Mouse (Mus musculus): ENCODE data around the gene Tbck. TPM values are rescaled to one million over a fixed set of nuclear protein-coding genes. Genes with fewer than 3 reads are reported as not detected.

Gene Tbck
- polyA plus RNA-seq, 1 experiment from 2014 or later: 21.6 TPM

GRCm38 (mm10) chr3:132677494-132677893, 6.5 kb upstream of the Tbck start:
- peaks cover 33% of the 10 kb centered on the region for H3K36me3 ChIP-seq (ENCODE audit: control insufficient read depth, insufficient read depth, low read length)
- peaks cover 3% of the 10 kb centered on the region; the same call in 1 of the 2 replicates for H3K4me1 ChIP-seq (ENCODE audit: control insufficient read depth, insufficient read depth, low read length)
- H3K27me3 ChIP-seq (ENCODE audit: control insufficient read depth, insufficient read depth, low read length): no peaks in the 10 kb centered on the region
- no peak overlapping the region for H3K27ac ChIP-seq (ENCODE audit: low read depth, low read length)
- ATAC-seq (ENCODE audit: low FRiP score, low TSS enrichment): no peak
- WGBS: 81% methylated on average over 2 of the region's 2 CpGs
- no peak overlapping the region for H3K9ac ChIP-seq (ENCODE audit: low read depth, low read length)
- no peaks in the 10 kb centered on the region for H3K9me3 ChIP-seq (ENCODE audit: control insufficient read depth, low read length)
- H3K4me3 ChIP-seq (ENCODE audit: low read length): no peak overlapping the region
- H3K4me2 ChIP-seq (replicated peaks; ENCODE audit: low read depth, low read length): no peak overlapping the region

- Histone ChIP-seq H3K9me3 (ENCODE audit: control insufficient read depth, low read length) (no peaks in the 10 kb centered on the region), H3K4me3 (ENCODE audit: low read length) (peak within 1 kb of the TSS; percentile 76), H3K4me1 (ENCODE audit: control insufficient read depth, insufficient read depth, low read length) (peaks cover 16% of the 10 kb centered on the region; the same call in 1 of the 2 replicates), H3K36me3 (ENCODE audit: control insufficient read depth, insufficient read depth, low read length) (peaks cover 7% of the 10 kb centered on the region; the same call in 1 of the 2 replicates), H3K9ac (ENCODE audit: low read depth, low read length) (peak within 1 kb of the TSS; percentile 80), H3K27ac (ENCODE audit: low read depth, low read length) (peak within 1 kb of the TSS; percentile 93), H3K27me3 (ENCODE audit: control insufficient read depth, insufficient read depth, low read length) (no peaks in the 10 kb centered on the region), H3K4me2 (replicated peaks; ENCODE audit: low read depth, low read length) (peak within 1 kb of the TSS; percentile 67)
- 1% methylated on average over 27 of the region's 27 CpGs for WGBS
- no peak for ATAC-seq (ENCODE audit: low FRiP score, low TSS enrichment)
Measured at GRCm38 (mm10) chr3:132684231-132684928, 436 bp downstream of the Tbck start, which contains the start of gene Aimp1. TSS of gene Aimp1 (minus strand) at chr3:132684370.

- WGBS: 78% methylated on average over 3 of the region's 3 CpGs
- H3K4me2 ChIP-seq (replicated peaks; ENCODE audit: low read depth, low read length): no peak overlapping the region
- ATAC-seq (ENCODE audit: low FRiP score, low TSS enrichment): no peak
Measured at GRCm38 (mm10) chr3:132701368-132701767, 17.4 kb downstream of the Tbck start.

GRCm38 (mm10) chr3:132704216-132704615, 20.3 kb downstream of the Tbck start:
- H3K9ac ChIP-seq (ENCODE audit: low read depth, low read length): no peak overlapping the region
- WGBS: 90% methylated on average over 3 of the region's 3 CpGs
- no peak for ATAC-seq (ENCODE audit: low FRiP score, low TSS enrichment)
- no peaks in the 10 kb centered on the region for H3K9me3 ChIP-seq (ENCODE audit: control insufficient read depth, low read length)
- H3K27me3 ChIP-seq (ENCODE audit: control insufficient read depth, insufficient read depth, low read length): no peaks in the 10 kb centered on the region
- H3K4me2 ChIP-seq (replicated peaks; ENCODE audit: low read depth, low read length): no peak overlapping the region
- H3K4me1 ChIP-seq (ENCODE audit: control insufficient read depth, insufficient read depth, low read length): no peaks in the 10 kb centered on the region
- no peak overlapping the region for H3K27ac ChIP-seq (ENCODE audit: low read depth, low read length)
- no peak overlapping the region for H3K4me3 ChIP-seq (ENCODE audit: low read length)
- peaks cover 3% of the 10 kb centered on the region; the same call in 1 of the 2 replicates for H3K36me3 ChIP-seq (ENCODE audit: control insufficient read depth, insufficient read depth, low read length)

More at GRCm38 (mm10) chr3:132701368-132701767, 17.4 kb downstream of the Tbck start:
- Histone ChIP-seq H3K36me3 (ENCODE audit: control insufficient read depth, insufficient read depth, low read length) (peaks cover 3% of the 10 kb centered on the region; the same call in 1 of the 2 replicates), H3K9ac (ENCODE audit: low read depth, low read length) (no peak overlapping the region), H3K4me3 (ENCODE audit: low read length) (no peak overlapping the region), H3K9me3 (ENCODE audit: control insufficient read depth, low read length) (no peaks in the 10 kb centered on the region), H3K27ac (ENCODE audit: low read depth, low read length) (no peak overlapping the region), H3K4me1 (ENCODE audit: control insufficient read depth, insufficient read depth, low read length) (no peaks in the 10 kb centered on the region), H3K27me3 (ENCODE audit: control insufficient read depth, insufficient read depth, low read length) (no peaks in the 10 kb centered on the region)

- WGBS: 82% methylated on average over 4 of the region's 4 CpGs
- H3K27me3 ChIP-seq (ENCODE audit: control insufficient read depth, insufficient read depth, low read length): no peaks in the 10 kb centered on the region
Measured at GRCm38 (mm10) chr3:132706977-132707376, 23.0 kb downstream of the Tbck start.

GRCm38 (mm10) chr3:132713913-132714312, 30.0 kb downstream of the Tbck start:
- no peak overlapping the region for H3K9ac ChIP-seq (ENCODE audit: low read depth, low read length)
- 0 out of 2 replicates have a peak, but pooled peaks cover 3% of the 10 kb centered on the region for H3K4me1 ChIP-seq (ENCODE audit: control insufficient read depth, insufficient read depth, low read length)
- H3K4me3 ChIP-seq (ENCODE audit: low read length): no peak overlapping the region
- H3K27me3 ChIP-seq (ENCODE audit: control insufficient read depth, insufficient read depth, low read length): no peaks in the 10 kb centered on the region
- ATAC-seq (ENCODE audit: low FRiP score, low TSS enrichment): peak; percentile 97
- H3K27ac ChIP-seq (ENCODE audit: low read depth, low read length): no peak overlapping the region
- WGBS: 28% methylated on average over 5 of the region's 5 CpGs
- H3K4me2 ChIP-seq (replicated peaks; ENCODE audit: low read depth, low read length): no peak overlapping the region
- no peaks in the 10 kb centered on the region for H3K9me3 ChIP-seq (ENCODE audit: control insufficient read depth, low read length)
- no peaks in the 10 kb centered on the region for H3K36me3 ChIP-seq (ENCODE audit: control insufficient read depth, insufficient read depth, low read length)

More at GRCm38 (mm10) chr3:132706977-132707376, 23.0 kb downstream of the Tbck start:
- Histone ChIP-seq H3K4me2 (replicated peaks; ENCODE audit: low read depth, low read length) (no peak overlapping the region), H3K27ac (ENCODE audit: low read depth, low read length) (no peak overlapping the region), H3K9ac (ENCODE audit: low read depth, low read length) (no peak overlapping the region), H3K4me3 (ENCODE audit: low read length) (no peak overlapping the region), H3K4me1 (ENCODE audit: control insufficient read depth, insufficient read depth, low read length) (no peaks in the 10 kb centered on the region), H3K9me3 (ENCODE audit: control insufficient read depth, low read length) (no peaks in the 10 kb centered on the region), H3K36me3 (ENCODE audit: control insufficient read depth, insufficient read depth, low read length) (peaks cover 3% of the 10 kb centered on the region; the same call in 1 of the 2 replicates)
- no peak for ATAC-seq (ENCODE audit: low FRiP score, low TSS enrichment)

- ATAC-seq (ENCODE audit: low FRiP score, low TSS enrichment): no peak
- WGBS: 93% methylated on average over 4 of the region's 4 CpGs
- H3K27ac ChIP-seq (ENCODE audit: low read depth, low read length): no peak overlapping the region
- no peak overlapping the region for H3K9ac ChIP-seq (ENCODE audit: low read depth, low read length)
- H3K4me2 ChIP-seq (replicated peaks; ENCODE audit: low read depth, low read length): no peak overlapping the region
- H3K4me1 ChIP-seq (ENCODE audit: control insufficient read depth, insufficient read depth, low read length): 0 out of 2 replicates have a peak, but pooled peaks cover 3% of the 10 kb centered on the region
- H3K27me3 ChIP-seq (ENCODE audit: control insufficient read depth, insufficient read depth, low read length): no peaks in the 10 kb centered on the region
- H3K4me3 ChIP-seq (ENCODE audit: low read length): no peak overlapping the region
- H3K9me3 ChIP-seq (ENCODE audit: control insufficient read depth, low read length): no peaks in the 10 kb centered on the region
- H3K36me3 ChIP-seq (ENCODE audit: control insufficient read depth, insufficient read depth, low read length): peaks cover 10% of the 10 kb centered on the region
Measured at GRCm38 (mm10) chr3:132717316-132717715, 33.4 kb downstream of the Tbck start.

GRCm38 (mm10) chr3:132724326-132724725, 40.4 kb downstream of the Tbck start:
- 71% methylated on average over 3 of the region's 3 CpGs for WGBS
- no peaks in the 10 kb centered on the region for H3K27me3 ChIP-seq (ENCODE audit: control insufficient read depth, insufficient read depth, low read length)
- no peaks in the 10 kb centered on the region for H3K9me3 ChIP-seq (ENCODE audit: control insufficient read depth, low read length)
- no peak for ATAC-seq (ENCODE audit: low FRiP score, low TSS enrichment)
- no peak overlapping the region for H3K4me3 ChIP-seq (ENCODE audit: low read length)
- no peak overlapping the region for H3K27ac ChIP-seq (ENCODE audit: low read depth, low read length)
- no peak overlapping the region for H3K4me2 ChIP-seq (replicated peaks; ENCODE audit: low read depth, low read length)
- H3K4me1 ChIP-seq (ENCODE audit: control insufficient read depth, insufficient read depth, low read length): no peaks in the 10 kb centered on the region
- peaks cover 21% of the 10 kb centered on the region for H3K36me3 ChIP-seq (ENCODE audit: control insufficient read depth, insufficient read depth, low read length)
- H3K9ac ChIP-seq (ENCODE audit: low read depth, low read length): no peak overlapping the region
